Mouse (Mus musculus): ENCODE measurements around the gene Dhx15. TPM values are rescaled to one million over a fixed set of nuclear protein-coding genes. Genes with fewer than 3 reads are reported as not detected.

Gene Dhx15
- total RNA-seq, 2 experiments from 2014 or later: 54.9 to 57.7 TPM

DNA sequence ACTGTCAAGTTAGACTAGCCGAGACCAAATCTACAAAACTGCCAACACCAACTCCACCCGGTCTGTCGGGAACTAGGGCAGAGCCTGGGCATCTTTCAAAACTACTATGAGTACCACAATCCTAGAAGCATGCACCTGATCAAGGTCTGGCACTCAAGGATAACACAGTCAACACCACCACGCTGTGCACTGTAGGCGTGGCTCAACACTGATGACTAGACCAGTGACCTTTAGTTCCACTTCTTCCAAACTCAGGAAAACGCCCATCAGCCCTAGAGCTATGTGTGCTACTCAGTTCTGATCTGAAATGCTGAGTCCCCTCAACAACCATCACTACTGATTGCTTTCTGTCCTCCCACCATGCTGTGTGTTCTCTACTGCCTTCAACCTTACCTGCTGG is 44.6 kb downstream of the Dhx15 start:
- DNase-seq: no peak

DNA sequence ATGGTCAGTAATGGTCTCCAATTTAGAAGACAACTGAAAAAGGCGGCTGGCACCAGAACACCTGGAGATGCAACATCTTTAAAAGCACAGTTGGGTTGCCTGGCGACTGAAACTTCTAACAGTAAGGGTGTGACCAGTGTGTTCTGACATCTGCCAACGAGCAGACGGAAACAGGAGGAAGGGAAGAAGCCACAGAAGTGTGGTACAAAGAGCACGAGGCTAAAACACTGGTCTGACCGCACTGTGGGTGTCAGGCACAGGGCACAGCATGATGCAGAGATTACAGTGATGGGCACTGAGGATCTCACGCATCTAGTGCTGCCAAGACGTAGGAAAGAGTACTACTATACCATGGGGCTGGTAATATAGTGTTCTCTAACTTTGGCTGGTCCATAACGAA is 48.4 kb downstream of the Dhx15 start:
- DNase-seq: no peak

DNA sequence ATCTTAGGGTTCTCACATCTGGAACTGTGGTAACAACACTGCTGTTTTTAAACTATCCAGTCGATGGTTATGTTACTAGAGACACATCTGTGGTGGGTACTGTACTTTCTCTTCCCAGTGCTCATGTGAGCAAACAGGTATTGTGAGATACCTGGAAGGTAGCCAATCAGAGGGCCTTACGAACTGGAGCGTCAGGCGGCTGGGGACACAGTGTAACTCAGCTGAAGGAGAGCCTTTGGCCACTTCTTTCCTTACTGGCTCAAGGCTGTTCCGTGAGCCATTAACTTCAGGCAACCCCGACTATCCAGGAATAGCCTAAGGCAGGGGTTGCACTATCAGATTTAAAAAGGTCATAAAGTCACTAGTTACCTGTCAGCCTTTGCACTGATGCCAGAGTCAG is 51.5 kb downstream of the Dhx15 start:
- no peak for DNase-seq

DNA sequence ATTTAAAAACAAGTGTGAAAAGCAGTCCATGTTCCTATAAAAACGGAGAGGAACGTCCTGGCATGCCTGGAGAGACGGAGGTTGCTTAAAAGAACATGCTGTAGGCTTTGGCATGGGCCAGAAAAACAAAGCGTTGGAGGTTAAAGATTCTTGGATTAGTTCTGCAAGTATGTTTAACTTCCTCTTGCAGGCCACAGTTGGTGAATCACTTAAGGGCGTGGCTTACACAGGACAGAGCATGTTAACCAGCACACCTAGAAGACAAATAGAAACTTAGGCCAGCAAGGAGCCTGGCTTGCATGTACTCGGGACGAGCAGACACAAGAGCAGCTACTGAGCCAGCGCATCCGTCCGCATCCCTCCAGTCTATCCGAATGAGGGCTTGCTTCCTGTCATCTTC is 52.2 kb downstream of the Dhx15 start:
- no peak for DNase-seq

DNA sequence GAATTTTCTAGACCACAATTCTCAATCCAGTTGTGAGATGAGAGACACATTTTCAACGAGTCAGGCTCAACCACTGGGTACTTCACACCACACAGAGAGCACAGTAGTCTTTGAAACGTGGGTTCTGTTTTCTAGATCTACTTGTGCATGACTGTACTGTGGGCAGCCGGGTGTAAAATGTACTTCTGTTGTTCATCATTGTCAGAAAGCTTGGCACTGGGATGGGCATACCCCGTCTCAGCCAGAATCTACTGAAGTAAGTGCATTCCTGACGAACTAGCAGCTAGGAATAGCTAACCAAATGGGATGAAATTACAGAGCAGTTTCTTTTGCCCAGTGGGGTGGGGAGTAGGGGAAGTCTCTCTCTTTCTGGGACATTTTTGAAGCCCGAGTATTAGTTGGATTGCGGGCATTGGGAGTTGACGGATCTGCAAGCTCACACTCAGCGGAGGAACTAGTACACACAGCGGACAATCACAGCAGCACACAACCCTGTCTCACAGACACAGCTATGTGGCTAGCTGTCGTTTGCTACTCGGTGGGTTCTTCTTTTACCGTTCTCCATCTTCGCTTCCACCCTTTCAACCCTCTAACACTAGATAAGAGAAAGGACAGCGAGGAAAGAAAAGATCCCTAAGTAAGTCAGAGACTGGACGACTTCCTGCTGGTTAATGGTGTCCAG is 54.7 kb downstream of the Dhx15 start:
- no peak for DNase-seq

DNA sequence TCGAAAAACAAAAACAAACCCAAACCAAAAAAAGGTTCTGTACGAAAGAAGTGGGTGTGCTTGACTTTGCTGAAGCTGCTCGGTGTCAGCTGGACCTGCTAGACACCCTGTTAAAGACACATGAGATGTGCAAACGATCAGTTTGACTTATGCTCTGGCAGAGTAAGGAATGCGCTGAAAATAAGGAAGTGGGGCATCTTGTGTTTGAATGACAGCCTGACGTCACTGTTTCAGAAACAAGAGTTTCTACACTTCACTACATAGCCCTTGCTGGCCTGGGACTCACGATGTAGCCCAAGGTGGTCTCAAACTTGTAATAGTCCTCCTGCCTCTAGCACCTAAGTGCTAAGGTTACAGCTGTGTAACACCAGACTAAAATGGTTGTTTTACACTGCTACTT is 57.5 kb downstream of the Dhx15 start:
- no peak for DNase-seq

GRCm38 (mm10) chr5:52132092-52132491 is 58.2 kb downstream of the Dhx15 start:
- DNase-seq: peak in 1 of 2 experiments; percentile 43

- no peak for DNase-seq
Measured at GRCm38 (mm10) chr5:52131389-52131788, 58.9 kb downstream of the Dhx15 start.

DNA sequence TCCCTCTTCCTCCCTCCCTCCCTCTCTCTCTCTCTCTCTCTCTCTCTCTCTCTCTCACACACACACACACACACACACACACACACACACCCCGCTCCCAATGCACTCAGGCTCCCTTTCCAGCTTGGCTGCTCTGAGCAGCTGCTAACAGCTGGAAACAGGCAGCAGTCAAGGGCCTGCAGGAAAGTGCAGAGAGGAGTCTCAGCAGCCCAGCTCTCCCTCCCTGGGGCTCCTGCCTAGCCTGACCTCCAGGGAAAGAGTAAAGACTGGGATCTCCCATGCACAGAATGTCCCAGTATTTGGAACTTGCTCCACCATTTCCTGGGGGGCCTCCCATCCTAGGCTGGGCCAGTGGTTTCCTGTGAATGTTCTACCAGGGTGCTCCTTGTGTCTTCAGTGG is 59.8 kb downstream of the Dhx15 start:
- peak; percentile 28 to 60 for DNase-seq

DNA sequence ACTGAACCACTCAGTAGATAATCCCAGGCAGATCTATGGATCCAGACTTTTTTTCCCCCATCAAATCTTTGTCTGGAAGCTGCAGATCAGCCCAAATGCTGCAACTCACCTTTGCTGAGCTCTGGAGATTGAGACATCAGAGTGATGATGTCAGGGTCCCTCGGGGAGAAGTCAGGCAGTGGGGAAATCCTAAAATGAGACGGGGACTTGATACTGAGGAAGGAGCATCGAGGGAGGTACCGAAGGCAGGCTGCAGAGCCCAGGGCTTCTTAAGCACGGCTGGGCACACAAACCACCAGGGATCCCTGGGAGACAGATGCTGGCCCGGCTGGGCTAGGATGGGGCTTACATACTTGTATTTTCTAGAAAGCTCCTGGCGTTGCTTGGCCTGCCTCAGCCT is 64.1 kb downstream of the Dhx15 start:
- no peak for DNase-seq

GRCm38 (mm10) chr5:52125854-52126253 is 64.5 kb downstream of the Dhx15 start:
- DNase-seq: no peak

DNA sequence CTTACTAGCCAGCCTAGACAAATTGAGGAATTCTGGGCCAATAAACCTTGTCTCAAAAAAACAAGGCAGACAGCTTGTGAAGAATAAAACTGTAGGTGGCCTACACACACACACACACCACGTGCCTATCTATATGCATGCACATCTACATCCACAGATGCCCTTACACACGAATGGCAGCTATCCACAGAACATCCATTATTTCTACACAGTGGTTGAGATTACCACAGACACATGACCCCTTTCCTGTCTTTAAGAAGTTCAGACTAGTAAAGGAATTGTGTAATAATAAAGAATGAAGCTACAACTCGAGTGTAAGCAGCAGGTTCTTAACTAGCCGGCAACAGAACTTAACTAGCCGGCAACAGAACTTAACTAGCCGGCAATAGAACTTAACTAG is 68.2 kb downstream of the Dhx15 start:
- DNase-seq: no peak

DNA sequence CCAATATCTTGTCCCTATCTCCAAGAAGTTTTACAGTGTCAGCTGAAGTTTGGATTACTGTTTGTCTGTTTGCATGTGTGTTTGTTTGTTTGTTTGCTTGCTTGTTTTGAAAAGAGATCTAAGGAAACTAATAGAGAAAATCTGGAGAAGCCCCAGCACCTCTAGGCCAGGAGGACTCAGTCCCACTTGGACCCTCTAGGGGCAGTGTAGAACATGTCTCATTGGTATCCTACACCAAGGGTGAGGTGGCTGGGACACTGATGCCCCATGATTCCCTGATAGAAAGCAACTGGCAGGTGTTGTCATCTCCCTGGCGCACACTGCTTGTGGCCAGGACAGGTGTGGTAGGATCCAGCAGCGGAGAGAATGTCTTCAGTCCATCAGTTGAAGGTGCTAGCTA is 70.5 kb downstream of the Dhx15 start:
- DNase-seq: no peak

DNA sequence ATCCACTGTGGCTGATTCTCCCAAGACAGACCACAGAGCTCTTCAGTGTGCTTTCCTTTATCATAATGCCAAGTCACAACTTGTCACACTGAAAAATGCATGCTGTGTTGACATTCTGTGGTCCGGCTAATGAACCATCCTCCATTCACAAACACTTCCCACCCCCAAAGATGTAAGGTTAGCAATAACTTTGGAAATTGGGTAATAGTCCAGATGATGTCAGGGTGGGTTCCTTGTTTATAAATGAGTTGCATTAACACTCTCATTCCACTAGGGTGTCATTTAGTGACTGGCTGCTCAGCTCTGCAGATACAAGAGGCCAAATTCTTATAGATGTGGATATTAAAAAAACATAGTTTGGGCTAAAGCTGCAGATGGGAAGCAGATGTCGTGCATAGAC is 71.1 kb downstream of the Dhx15 start:
- DNase-seq: no peak

GRCm38 (mm10) chr5:52117829-52118228 is 72.5 kb downstream of the Dhx15 start:
- DNase-seq: no peak

- DNase-seq: peak in 1 of 2 experiments; percentile 37
Measured at GRCm38 (mm10) chr5:52116404-52116803, 73.9 kb downstream of the Dhx15 start.

DNA sequence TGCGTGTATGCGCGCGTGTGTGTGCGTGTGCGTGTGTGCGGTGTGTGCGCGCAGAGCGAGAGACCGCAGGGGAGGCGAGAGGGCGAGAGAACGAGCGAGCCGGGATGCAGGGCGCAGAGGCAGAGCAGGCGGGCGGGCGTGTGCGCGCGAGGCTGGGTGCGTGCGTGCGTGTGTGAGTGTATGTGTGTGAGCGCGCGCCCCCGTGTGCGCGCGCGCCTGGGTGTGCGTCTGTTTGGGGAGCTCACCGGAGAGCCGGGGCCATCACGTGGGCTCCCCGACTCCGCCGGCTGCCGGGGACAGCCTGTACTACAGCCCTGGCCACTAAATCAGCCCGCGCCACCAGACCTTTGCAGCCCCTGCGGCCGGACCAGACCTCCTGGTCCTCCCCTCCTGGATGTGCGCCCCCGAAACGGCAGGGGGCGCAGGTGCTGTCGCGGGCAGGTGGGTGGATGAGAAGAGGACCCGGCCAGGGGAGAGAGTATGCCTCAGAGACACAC is 74.4 kb downstream of the Dhx15 start:
- DNase-seq: peak; percentile 62 to 76

GRCm38 (mm10) chr5:52114751-52115451 is 75.4 kb downstream of the Dhx15 start:
- DNase-seq: peak in 1 of 2 experiments; percentile 36

DNA sequence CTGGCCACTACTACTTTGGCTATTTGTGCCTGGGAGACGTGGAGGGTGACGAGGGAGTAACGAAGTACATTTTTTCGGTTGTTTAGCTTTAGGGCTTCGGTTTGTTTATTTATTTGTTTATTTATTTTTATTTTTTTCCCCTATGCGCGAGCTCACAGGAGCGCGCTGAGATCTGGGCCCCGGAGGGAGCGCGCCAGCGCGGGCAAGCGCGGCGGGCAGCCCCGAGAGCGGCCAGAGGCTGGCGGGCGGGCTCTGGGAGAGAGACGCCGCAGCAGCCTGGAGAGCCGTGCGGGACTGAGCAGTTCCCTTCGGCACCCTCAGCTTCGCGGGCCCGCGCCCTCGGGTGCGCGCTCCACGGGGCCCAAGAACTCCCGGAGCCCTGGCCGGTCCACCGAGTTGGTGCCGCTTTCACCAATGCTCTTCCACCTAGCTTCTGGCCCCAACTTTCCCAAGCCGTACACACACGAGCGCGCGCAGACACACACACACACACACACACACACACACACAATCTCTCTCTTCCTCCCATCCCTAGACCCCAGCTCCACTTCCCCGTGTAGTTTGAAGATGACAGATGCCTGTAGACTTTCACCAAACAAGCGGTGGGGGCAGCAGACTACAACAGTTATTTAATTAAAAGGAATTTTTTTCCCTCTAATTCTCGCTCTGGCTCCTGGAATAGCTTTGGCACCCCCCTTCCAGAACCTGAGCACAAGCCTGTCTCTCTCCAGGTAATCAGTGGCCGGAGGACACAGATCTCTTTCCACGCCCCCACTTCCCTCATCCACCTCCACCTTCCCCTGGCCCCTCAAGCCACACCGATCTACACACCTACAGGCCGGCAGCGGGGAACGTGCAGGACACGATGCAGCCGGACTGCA is 76.2 kb downstream of the Dhx15 start:
- DNase-seq: peak; percentile 6 to 38

DNA sequence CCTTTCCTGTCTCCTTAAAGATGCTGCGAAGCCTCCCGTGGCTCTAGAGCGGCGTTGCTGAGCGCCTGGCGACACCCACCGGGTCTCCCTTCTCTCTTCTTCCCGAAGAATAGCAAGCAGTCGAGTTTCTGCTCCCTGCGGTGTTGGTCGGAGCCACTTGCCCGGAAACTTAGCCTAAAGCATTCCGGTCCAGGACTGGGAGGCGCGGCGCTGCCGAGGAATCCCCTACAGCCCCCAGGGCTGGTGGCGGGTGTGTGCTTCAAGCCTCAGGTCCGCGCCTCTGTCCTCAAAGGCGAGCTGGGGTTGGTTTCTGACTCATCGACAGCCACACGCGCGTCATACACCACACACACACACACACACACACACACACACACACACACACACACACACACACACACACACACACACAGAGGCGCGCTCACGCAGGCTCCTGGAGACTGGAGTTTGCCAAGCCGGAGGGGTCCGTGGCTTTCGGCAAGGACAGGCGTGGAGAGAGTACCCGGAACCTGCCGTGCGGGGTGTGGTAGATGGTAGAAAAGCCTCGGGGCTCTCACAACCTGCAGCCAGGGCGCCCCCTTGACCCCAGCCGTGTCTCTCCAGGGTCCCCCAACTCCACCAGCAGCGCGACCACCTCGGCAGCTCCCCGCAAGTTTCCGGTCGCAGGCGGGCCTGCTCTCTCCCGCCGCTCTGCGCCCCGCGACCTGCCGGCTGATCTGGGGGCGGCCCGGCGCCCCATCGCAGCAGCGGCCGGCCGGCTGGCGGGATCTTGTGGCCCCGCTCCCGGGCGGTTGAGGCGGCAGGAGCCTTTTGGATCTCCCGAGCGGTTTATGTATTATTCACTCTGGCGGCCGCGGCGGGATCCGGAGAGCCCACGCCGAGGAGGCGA is 77.1 kb downstream of the Dhx15 start:
- peak; percentile 8 to 33 for DNase-seq

GRCm38 (mm10) chr5:52112191-52112760 is 78.0 kb downstream of the Dhx15 start:
- DNase-seq: no peak

Measured in heart, adult 18-20 months (tissue).